Mouse (Mus musculus): ENCODE results near the gene Tgfbr2. TPM values are rescaled to one million over a fixed set of nuclear protein-coding genes. Genes with fewer than 3 reads are reported as not detected.
"Not testable (repeated sequence)": the region's sequence is repeated elsewhere in the genome, so short reads cannot be mapped to it uniquely, and the experiment has no call there.

Tgfbr2 gene
- total RNA-seq, 2 experiments from 2014 or later = 71.8 to 72.1 TPM

DNA sequence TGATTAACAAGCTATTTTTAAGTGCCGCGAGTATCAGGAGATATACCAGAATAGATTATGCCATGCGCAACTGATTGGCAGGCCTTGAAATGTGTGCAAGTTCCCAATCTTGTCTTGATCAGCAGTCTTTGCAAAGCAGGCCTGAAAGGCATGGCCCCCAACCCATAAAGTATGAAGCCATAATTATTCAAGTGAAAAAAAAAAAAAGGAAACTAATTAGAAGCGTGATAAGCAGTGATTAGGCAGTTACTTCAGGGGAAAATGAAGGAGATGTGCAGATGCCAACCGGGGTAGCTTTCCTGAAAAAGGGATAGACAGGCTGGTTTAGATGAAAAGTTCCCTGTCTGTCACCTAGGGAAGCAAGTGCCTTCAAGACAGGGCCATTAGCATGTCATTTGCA, 91.9 kb downstream of the Tgfbr2 start:
- DNase-seq (ENCODE audit: low spot score in 2 of 2) = no peak

DNA sequence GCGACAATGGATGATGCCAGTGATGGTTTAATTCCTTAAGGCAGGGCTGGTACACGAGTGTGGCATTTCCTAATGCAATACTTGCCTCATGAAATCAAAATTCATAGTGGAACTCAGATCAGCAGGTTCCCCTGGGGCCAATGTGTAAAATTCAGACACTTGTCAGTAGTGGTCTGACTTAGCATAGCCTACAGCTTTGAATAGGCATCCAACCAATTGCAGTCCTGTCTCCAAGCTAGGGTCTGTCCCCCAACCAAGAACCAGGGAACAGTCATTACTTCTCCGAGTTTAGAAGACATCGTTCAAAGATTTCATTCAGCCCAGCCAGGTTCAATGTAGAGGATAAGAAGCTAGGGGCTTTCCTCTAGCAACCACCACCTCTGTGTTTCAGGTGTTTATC, 93.4 kb downstream of the Tgfbr2 start:
- DNase-seq (ENCODE audit: low spot score in 2 of 2) = no peak

DNA sequence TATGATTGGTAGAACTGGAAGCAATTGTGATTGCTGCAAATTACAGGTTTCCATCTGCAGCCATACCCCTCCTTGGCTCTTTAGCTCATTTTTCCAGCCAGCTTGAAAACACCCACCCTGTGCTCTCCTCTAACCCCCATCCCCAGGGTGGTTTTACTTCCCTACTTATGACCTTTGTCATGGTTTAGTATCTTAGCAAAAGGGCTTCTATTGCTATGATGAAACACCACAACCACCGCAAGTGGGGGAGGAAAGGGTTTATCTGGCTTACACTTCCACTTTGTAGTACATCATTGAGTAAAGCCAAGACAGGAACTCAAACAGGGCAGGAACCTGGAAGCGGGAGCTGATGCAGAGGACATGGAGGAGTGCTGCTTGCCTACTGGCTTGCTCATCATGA, 97.7 kb downstream of the Tgfbr2 start:
- DNase-seq (ENCODE audit: low spot score in 2 of 2) = no peak

DNA sequence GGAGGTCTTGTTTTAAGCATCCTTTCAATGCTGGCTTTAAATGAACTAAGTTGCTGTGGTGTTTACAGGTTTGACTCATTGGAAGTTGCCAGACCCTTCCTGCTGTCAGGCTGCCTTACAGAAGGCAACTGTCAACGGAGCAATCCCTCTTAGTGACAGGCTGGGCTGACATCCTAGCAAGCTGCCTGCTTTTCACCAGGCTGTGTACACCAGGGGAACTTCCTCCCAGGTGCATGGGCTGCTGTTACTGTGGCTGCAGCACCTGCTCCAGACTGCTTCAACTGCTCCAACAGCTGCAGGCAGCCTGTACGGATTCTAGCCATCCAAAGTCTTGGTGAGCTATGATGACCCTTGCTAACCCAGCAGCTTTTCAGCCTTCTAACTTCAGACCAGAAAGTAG, 98.2 kb downstream of the Tgfbr2 start:
- DNase-seq (ENCODE audit: low spot score in 2 of 2) = no peak

DNA sequence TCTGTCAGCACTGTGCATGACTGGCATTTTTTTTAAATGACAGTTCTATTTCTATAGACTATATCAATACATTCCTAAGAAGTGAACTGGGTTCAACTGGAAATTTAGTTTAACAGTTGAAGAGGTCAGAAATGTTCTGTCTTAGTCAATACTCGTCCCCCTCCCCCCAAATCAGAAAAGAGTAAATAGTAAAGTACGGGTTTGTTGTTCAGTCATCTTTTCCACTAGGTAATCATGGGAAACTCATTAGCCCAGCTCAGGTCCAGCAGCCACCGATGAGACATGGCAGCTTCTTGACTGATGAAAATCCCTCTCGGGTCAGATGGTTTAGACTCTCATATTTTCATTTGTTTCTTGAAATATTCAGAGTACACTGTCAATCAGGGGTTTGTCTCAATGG, 99.0 kb downstream of the Tgfbr2 start:
- no peak for DNase-seq (ENCODE audit: low spot score in 2 of 2)

DNA sequence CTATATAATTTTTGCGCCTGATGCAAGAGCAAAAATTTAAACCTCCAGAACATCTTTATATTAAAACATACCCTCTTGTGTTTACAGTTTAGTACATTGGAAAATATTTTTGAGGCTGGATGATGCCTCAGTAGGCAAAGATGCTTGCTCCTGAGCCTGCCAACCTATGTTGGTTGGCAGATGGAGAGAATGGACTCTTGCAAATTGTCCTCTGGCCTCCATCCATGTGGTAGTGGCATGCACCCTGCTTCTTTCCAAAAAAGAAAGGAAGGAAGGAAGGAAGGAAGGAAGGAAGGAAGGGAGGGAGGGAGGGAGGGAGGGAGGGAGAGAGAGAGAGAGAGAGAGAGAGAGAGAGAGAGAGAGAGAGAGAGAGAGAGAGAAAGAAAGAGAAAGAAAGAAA, 103.6 kb downstream of the Tgfbr2 start:
- DNase-seq (ENCODE audit: low spot score in 2 of 2) = not testable (repeated sequence)

DNA sequence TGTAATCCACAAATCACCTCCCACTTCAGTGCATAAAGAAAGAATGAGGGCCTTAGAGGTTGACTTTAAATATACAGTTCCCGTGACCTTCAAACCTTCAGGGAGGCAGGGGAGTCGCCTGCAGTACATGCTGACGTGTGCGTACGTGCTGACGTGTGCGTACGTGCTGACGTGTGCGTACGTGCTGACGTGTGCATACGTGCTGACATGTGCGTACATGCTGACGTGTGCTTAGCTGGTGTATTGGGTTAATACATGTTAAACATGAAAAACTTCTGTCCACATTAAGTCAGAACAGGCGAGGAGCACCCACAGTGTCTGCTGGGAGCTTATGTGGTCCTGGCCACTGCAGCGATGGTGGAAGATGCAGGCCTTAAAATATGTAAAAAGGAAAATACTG, 110.4 kb downstream of the Tgfbr2 start:
- no peak for DNase-seq (ENCODE audit: low spot score in 2 of 2)

DNA sequence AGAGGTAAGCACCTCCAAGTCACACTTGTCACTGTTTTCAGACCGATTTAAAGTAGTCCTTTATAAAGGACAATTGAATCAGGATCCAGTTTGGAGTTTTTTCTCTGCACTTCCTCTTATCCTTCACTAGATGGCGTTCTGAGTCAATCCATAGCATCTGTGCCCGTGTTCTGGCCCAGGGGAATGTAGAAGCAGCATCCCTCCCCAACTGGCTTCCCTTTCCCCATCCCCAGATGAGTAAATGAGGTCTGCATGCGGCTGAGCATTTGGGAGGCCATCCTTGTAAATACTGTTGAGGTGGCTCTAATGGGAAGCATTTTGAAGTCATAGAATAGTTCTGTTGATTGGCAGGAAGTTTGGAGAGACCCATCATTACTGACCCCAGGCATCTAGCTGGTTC, 114.5 kb downstream of the Tgfbr2 start:
- no peak for DNase-seq (ENCODE audit: low spot score in 2 of 2)

DNA sequence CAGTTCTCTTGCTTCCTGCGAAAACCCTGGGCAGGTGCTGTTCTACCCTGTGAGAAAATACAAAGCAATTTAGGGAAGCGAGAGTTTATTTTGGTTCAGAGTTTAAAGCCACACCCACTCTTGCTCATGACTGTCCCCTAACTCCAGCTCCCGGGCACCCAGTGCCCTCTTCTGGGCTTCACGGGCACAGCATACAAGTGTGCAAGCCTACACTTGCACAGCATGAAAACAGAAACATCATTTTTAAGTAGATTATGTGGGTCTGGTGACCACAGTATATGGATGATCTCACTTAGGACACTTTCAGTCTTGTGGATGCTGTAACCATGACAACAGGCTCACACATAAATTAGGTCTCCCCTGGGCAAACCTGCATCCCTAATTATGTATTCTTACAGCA, 116.0 kb downstream of the Tgfbr2 start:
- no peak for DNase-seq (ENCODE audit: low spot score in 2 of 2)

DNA sequence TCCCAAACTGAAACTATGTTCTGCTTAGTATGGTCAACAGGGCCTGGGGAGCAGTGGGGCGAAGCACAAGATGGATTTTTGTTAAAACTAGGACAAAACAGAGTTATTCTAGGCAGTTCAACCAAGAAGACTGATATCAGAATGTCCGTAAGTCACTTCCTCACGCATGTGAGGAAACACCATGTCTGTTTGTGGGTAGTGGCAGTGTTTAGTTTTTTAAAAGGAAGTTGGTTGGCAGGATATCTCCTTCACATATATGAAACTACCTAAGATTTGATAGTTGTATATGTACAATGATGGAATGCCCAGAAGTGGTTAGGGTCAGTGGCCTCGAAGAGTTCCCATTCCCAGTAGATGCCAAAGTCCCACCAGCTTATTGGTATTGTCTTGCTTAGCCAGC, 116.7 kb downstream of the Tgfbr2 start:
- DNase-seq (ENCODE audit: low spot score in 2 of 2) = no peak

DNA sequence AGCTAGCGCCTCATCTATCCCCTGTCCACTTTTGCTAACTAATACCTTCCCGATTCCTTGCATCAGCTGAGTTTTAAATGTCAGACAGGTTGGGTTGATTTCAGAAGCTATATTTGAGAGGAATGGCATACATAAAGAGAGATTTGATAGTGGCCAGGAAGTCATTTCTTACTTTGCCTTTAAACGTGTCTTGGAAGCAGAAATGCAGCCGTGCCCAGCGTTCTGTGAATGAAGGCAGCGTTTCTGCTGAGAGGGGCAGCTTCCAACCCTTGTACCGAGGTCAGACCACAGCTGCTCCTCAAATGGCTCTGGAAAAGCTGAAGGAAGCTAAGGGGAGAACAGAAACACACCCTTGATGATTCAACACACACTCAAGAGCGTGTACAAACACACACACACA, 121.2 kb downstream of the Tgfbr2 start:
- no peak for DNase-seq (ENCODE audit: low spot score in 2 of 2)

DNA sequence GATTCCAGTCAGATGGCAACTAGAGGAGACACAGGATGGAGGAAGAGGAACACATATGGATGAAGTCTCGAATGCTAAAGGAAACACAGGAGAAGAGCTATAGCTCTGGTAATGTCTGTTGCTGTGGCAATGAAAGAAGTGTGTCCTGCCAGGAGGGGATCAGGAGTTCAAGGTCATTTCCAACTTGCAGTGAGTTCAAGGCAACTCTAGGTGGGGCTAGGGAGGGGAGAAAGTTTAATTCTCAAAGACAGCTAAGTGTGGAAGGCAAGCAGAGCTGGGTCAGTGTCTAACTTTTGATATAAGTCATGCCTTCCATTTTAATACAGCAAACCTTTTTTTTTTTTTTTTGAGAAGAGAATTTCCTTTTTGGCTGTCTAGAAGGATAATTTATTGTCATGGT, 125.2 kb downstream of the Tgfbr2 start:
- no peak for DNase-seq (ENCODE audit: low spot score in 2 of 2)

DNA sequence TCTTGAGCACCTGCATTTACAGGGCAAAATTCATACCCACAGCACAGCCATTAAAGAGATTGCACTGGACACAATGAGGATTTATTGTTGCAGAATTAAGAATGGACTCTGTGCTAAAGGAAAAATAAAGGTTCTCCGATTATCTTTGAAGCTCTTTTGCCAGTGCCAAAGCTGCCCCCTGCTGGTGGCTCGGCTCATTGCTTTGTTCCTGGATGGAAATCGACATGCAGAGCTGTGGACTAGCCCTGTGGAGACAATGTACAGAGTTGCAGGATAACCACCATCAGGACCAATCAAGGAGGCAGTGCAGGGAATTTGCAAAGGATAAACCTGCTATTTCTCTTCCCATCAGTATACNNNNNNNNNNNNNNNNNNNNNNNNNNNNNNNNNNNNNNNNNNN, 133.4 kb downstream of the Tgfbr2 start:
- peak; percentile 55 to 65 for DNase-seq (ENCODE audit: low spot score in 2 of 2)

DNA sequence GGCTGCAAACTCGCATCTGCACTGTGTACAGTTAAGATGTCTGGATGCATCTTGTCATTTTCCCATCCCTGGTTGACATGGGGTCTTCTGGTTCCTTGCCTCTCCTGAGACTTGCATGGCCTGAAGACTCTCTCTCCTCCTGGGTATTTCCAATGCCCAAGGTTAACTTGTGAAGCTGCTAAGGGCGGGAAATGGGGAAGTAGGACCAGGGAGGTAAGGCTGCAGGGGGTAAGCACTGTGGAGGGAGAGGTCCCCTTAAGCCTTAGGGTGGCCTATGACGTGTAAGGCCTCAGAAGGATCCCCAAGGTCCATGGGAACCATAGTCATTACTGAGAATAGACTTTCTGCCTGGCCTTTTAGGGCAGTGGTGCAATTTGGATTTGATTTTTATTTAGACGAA, 133.8 kb downstream of the Tgfbr2 start:
- no peak for DNase-seq (ENCODE audit: low spot score in 2 of 2)

DNA sequence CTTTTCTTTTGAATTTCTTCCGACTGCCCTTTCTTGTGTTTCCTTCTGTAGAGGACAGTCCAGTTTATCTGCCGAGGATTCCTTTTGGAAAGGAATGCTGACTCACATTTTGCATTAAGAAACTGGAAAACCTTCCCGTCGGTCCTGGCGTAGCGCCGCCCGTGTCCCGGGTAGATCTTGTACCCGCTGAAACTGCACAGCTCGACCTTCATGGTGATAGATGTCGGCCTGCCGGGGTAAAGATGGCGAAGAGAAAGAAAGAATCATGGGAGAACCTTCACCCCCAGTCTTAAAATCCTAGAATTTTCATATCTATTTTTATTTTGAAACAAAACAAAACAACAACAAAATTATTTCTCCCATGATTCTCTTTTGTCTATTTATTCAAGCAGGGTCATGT, 134.3 kb downstream of the Tgfbr2 start:
- DNase-seq (ENCODE audit: low spot score in 2 of 2) = not testable (repeated sequence)

DNA sequence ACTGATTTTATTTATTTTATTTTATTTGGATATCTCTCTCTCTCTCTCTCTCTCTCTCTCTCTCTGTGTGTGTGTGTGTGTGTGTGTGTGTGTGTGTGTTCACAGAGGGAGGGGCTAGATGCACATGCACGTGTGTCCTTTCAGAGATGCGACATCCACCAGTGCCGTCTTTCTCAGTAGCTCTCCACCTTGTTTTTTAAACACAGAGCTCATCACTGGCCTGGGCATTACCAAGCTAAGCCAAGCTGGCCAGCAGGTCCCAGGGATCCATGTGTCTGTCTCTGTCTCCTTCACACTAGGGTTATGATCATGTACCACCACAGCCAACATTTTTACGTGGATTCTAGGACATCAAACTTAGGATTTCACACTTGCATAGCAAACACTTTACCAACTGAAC, 135.2 kb downstream of the Tgfbr2 start:
- no peak for DNase-seq (ENCODE audit: low spot score in 2 of 2)

DNA sequence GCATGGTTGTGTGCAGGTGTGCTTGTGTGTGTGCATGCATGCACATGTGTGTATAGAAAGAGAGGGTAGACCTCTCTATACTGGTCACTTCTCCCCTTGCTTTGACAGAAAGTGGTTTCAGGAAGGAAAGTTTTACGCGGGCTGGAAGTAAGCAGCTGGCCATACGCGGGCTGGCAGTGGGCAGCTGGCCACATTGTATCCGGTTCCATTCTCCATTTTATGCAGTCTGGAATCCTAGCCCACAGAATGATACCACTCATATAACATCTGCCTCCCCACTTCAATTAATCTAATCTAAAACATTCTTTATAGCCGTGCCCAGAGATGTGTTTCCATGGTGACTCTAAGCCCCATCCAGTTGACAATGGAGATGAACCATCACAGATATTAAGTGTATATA, 136.9 kb downstream of the Tgfbr2 start:
- DNase-seq (ENCODE audit: low spot score in 2 of 2) = no peak
